Mouse (Mus musculus) ZHBTc4 (cell line): ENCODE measurements around the gene Cacna1i.

ENCODE experiments used
- DNase-seq: peaks from one replicate; pipeline ENCODE4 v3.0.0-alpha.2; 2011; ENCODE audit warnings: low read depth, low spot score

The Cacna1i gene

GRCm38 (mm10) chr15:80401387-80401898, 114.4 kb downstream of the Cacna1i start:
- DNase-seq: no peak

- DNase-seq: no peak
Observed at GRCm38 (mm10) chr15:80401980-80402379, 114.9 kb downstream of the Cacna1i start.

- no peak for DNase-seq
Observed at GRCm38 (mm10) chr15:80407873-80408272, 120.8 kb downstream of the Cacna1i start.

- no peak for DNase-seq
Observed at GRCm38 (mm10) chr15:80410661-80411060, 123.6 kb downstream of the Cacna1i start.

- no peak for DNase-seq
Observed at GRCm38 (mm10) chr15:80413070-80413469, 126.0 kb downstream of the Cacna1i start.

- no peak for DNase-seq
Observed at GRCm38 (mm10) chr15:80413988-80414721, 127.1 kb downstream of the Cacna1i start.

GRCm38 (mm10) chr15:80415132-80415531, 128.1 kb downstream of the Cacna1i start:
- no peak for DNase-seq

GRCm38 (mm10) chr15:80417066-80417465, 130.0 kb downstream of the Cacna1i start:
- no peak for DNase-seq

- no peak for DNase-seq
Observed at GRCm38 (mm10) chr15:80418146-80418545, 131.1 kb downstream of the Cacna1i start.

- peak; percentile 24 for DNase-seq
Observed at GRCm38 (mm10) chr15:80430324-80430723, 143.3 kb downstream of the Cacna1i start.

GRCm38 (mm10) chr15:80436961-80437360, 149.9 kb downstream of the Cacna1i start:
- no peak for DNase-seq

- no peak for DNase-seq
Observed at GRCm38 (mm10) chr15:80437996-80438395, 151.0 kb downstream of the Cacna1i start.

- DNase-seq: no peak
Observed at GRCm38 (mm10) chr15:80438423-80438822, 151.4 kb downstream of the Cacna1i start.

- no peak for DNase-seq
Observed at GRCm38 (mm10) chr15:80440195-80440594, 153.2 kb downstream of the Cacna1i start.

- DNase-seq: no peak
Observed at GRCm38 (mm10) chr15:80445956-80446687, 159.1 kb downstream of the Cacna1i start.
